ENCODE assay signal across 9 mouse cellular contexts in genomic region chr6:139908997-139909669, GRCm38 (mm10).
DNase-seq lines count a peak whose midpoint lies in the region; ATAC-seq and TF ChIP-seq lines count a peak whose summit lies in the region.
"Had no signal": no experiment of that assay in that cellular context is flagged by ENCODE, and none has a peak within 500 bp of the region (broad histone marks: within the 10 kb centered on the region; RNA-seq: fewer than 3 reads in every experiment).

No protein-coding gene starts in this region.

- DNase-seq in kidney, postnatal 10 days, result peak; percentile 46
- DNase-seq in kidney, adult 8-10 months, result no peak
- DNase-seq in embryonic facial prominence, embryonic 14.5 days (ENCODE audit: low spot score), result peak; percentile 91
- peak; percentile 31 for DNase-seq in heart, adult 8-10 months (ENCODE audit: low spot score)
- peak; percentile 18 for DNase-seq in lung, postnatal 10 days
- no peak for DNase-seq in right cerebral cortex, postnatal 4 days
- DNase-seq in left cerebral cortex, adult 2 months (ENCODE audit: extremely low spot score in 1 of 2, low spot score in 2 of 2), result no peak
- DNase-seq: adrenal gland, postnatal 36 days had no signal

- H3K4me2 ChIP-seq in embryonic facial prominence, embryonic 14.5 days (ENCODE audit: low read depth, low read length), result peak overlapping the region; percentile 30

- 20% methylated on average over 12 of the region's 12 CpGs for WGBS in embryonic facial prominence, embryonic 14.5 days

- H3K9me3 ChIP-seq in embryonic facial prominence, embryonic 14.5 days (ENCODE audit: control insufficient read depth, low read length), result no peaks in the 10 kb centered on the region

- peak overlapping the region; percentile 52; the same call in 1 of the 2 replicates for H3K27ac ChIP-seq in embryonic facial prominence, embryonic 14.5 days (replicated peaks; ENCODE audit: low read depth, low read length)
- no peak overlapping the region for H3K27ac ChIP-seq in left cerebral cortex, adult 2 months

- TF ChIP-seq CTCF in left cerebral cortex, adult 2 months (IDR thresholded peaks at IDR 0.05), result no peak

- intact Hi-C loops in left cerebral cortex, adult 2 months (cut with DNase I), result no loop called here

- ATAC-seq in embryonic facial prominence, embryonic 14.5 days (ENCODE audit: low read depth), result peak; percentile 70; the same call in 1 of the 2 replicates

- H3K4me3 ChIP-seq in embryonic facial prominence, embryonic 14.5 days (ENCODE audit: low read depth, low read length), result no peak overlapping the region
- H3K4me3 ChIP-seq in left cerebral cortex, adult 2 months, result no peak overlapping the region

- no peaks in the 10 kb centered on the region for H3K36me3 ChIP-seq in embryonic facial prominence, embryonic 14.5 days (ENCODE audit: control insufficient read depth, insufficient read depth, low read length)
- H3K36me3 ChIP-seq: G1E had no signal

- no peak overlapping the region for H3K9ac ChIP-seq in embryonic facial prominence, embryonic 14.5 days (ENCODE audit: low read depth, low read length)

- H3K4me1 ChIP-seq in embryonic facial prominence, embryonic 14.5 days (ENCODE audit: control insufficient read depth, insufficient read depth, low read length), result peaks cover 9% of the 10 kb centered on the region

- H3K27me3 ChIP-seq in embryonic facial prominence, embryonic 14.5 days (replicated peaks; ENCODE audit: control insufficient read depth, insufficient read depth, low read length), result no peaks in the 10 kb centered on the region

Comparison
In these comparisons a context has a peak if more than half of its experiments do, and no peak if none do; other contexts are left out.
1. DNase-seq: peak in kidney, postnatal 10 days (single experiment), embryonic facial prominence, embryonic 14.5 days (single experiment), heart, adult 8-10 months (single experiment) and lung, postnatal 10 days (single experiment); none in kidney, adult 8-10 months (0 of 2), right cerebral cortex, postnatal 4 days (single experiment) and left cerebral cortex, adult 2 months (0 of 2).